Mouse (Mus musculus) lung, postnatal 4 days (tissue): ENCODE results near the gene Rtn4rl1.
A peak's percentile ranks its signal among the peaks of the same experiment; 100 is the strongest.

ENCODE experiments used
- DNase-seq, 2 experiments: peaks; one replicate each; pipeline ENCODE4 v3.0.0; 2021

The Rtn4rl1 gene

GRCm38 (mm10) chr11:75190371-75190724, 3.2 kb upstream of the Rtn4rl1 start:
- DNase-seq, result peak; percentile 89 to 90

GRCm38 (mm10) chr11:75190905-75191441, 2.6 kb upstream of the Rtn4rl1 start, which contains the start of gene Dph1:
Gene Dph1 (minus strand): TSS chr11:75191241.
- no peak for DNase-seq

DNA sequence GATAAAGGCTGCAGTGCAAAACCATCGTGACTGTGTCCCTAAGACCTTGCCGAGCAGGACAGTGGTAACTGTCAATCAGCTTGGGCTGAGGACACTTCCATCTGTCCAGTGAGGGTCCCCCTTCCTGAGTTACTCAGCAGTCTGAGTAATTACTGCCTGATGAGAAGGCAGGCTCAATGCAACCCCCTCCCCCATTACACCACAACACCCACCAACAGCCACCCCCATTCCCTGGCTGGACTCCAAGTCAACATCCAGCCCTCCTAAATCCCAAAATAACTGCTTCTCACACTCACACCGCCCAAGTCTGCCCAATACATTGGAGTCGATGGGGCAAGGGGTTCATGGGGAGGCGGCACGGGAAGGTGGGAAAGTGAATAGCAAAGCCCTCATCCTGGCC, 1.7 kb upstream of the Rtn4rl1 start:
- no peak for DNase-seq

- DNase-seq, result peak; percentile 86 to 89
Observed at GRCm38 (mm10) chr11:75192336-75193214, 1.0 kb upstream of the Rtn4rl1 start.

DNA sequence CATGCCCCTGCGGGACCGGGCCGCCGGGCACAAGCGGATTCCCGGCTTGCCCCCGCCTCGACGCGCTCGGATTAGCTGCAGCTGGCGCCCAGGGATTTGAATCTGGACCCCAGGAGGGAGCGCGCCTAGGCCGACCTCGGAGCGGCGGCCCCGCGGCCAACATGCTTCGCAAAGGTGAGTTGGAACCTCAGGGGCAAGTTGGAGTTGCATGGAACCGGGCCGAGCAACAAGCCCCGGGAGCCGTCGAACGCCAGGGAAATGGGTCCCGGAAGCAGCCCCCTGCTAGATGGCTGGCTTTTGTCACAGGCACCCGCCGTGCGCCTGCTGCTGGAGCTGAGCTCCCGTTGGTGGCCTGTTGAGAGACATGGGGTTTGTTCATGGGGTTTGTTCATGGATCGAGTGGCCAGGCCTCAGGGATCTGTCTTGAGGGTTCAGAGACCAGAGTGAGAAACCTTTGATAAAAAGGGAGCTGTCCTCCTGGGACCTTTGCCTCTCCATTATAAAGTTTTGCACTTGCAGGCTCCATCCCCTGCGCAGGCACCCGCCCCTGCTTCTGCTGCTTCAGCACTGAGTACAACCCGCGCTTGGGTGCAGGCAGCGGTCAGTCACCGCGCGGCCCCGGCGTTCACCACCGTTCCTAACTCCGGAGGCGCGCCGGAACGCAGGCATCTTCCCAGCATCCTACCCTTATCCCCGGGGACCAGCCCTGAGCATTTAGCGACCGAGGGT, 702 bp downstream of the Rtn4rl1 start:
- DNase-seq, result peak in 1 of 2 experiments; percentile 39

- DNase-seq, result peak; percentile 49 to 55
Observed at GRCm38 (mm10) chr11:75194850-75195461, 1.4 kb downstream of the Rtn4rl1 start.

DNA sequence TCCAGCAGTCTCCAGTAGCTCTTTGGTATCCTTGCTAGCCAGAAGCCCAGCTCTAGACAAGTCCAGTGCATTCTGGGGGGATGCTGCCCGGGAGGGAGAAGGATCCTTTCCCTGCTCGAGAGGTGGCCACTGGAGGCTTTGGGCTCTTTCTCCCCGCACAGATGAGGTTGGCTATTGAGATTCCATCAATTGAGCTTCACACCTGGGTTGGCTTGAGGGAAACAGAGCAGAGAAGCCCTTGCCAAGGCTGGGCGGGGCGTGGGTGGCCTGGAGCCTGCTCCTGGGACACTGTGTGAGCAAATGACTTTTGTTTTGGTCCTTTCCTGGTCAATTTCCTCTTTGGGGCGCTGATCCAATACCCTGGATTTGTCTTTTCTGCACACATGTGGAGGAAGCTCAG, 2.5 kb downstream of the Rtn4rl1 start:
- DNase-seq, result peak in 1 of 2 experiments; percentile 16

GRCm38 (mm10) chr11:75197956-75198355, 4.4 kb downstream of the Rtn4rl1 start:
- no peak for DNase-seq

DNA sequence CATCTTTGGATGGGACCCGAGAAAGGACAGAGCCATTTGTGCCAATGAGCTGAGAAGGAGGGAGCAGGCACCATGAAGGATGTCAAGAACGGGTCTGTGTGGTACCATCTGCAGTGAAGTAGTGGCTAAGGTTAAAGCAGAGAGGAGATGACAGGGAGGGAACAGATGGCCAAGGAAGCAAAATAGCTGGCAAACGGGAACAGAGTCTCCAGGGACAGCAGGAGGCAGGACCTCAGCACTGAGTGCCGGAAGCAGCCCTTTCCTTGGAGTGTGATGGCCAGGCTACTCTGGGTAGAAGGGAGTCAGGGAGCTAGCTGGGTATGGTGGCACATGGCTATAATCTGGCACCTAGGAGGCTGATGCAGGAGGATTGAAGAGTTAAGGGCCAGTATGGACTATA, 5.2 kb downstream of the Rtn4rl1 start:
- peak in 1 of 2 experiments; percentile 23 for DNase-seq

DNA sequence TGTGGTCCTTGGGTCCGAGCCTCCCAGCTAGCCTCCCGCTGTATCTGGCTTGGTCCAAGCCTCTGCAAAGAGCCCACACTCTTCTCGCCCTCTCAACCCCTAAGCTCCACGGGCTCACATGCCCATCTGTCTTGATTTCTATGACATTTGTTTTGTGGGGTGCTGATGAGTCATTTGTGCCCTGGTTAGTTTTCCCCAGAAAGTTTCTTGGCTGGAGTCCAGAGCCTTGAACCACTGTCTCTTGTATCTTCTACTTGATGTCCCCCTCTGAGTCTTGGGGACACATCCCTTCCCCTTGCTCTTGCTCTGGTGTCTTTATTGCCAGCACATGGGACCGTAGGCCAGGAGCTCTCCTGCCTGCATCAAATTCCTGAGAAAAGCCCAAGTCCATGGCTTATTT, 6.4 kb downstream of the Rtn4rl1 start:
- no peak for DNase-seq

DNA sequence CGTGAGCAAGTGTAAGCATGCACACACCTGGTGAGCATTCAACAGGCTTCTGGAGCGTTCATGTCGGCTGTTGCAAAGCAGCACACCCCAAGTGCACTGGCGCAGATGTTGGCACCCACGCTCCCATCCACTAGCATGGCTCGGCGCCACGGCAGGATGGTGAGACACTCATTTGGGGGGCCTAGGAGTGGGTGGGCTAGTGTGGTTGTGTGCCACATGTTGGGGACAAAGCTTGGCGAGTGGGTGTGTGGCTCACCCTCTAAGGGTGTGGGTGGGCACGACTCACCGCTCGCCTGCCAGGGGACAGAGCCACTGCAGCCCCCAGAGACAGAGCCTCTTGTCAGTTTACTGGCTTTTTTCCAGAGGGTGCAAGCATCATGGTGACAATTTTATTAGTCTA, 7.4 kb downstream of the Rtn4rl1 start:
- peak in 1 of 2 experiments; percentile 20 for DNase-seq

DNA sequence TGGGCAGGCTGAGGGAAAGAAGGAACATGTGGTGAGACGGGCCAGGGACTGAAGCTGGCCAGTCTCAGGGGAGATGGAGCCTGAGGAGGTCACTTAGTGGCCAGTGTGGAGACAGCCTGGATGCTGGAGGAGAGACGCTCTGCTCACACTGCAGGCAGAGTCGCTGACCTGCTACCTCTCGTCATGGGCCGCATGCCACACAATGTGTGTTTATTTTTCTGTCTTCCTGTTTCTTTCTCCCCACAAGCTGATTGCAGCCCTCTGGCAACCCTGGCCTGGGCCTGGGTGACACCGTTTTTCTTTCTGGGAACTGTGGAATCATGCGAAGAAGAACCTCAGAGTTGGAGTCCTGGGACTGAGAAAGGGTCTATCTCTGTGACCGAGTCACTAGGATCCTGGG, 8.1 kb downstream of the Rtn4rl1 start:
- peak in 1 of 2 experiments; percentile 28 for DNase-seq

DNA sequence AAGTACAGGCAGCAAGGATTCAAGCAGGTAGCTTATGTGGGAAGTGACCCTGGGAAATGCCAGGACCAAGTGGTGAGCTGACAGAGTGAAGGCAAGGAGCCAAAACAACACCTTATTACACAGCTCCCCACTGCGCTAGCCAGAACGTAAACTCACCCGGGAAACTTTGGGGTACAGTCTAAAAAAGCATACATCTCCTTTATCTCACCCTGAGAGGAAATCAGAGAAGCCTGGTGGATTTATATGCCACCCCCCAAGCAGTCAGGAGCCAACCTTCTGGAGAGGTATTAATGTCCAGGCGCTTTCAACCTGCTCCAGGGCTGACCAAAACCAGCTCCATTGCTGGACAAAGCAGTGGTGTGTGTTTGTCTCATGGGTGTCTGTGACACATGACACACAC, 10.3 kb downstream of the Rtn4rl1 start:
- DNase-seq, result no peak

GRCm38 (mm10) chr11:75204472-75204871, 10.9 kb downstream of the Rtn4rl1 start:
- peak in 1 of 2 experiments; percentile 17 for DNase-seq

DNA sequence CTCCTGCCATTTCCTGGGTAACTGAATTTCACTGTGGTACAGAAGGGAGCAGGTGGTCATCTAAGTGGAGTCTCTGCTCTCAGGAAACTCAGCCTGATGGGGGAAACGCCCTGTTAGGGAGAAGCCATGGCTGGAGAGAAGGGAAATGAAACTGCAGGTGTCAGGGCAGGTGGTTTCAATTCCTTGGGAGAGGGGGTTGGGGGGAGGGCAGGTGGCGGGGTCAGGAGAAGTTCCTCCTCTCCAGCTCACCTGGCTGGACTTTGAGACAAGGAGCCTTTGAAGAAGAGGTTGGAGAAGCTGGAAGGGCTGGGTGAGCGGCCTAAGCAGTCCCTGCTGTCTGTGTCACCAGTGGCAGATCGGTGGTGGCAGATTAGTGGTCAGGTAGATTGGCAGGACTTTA, 12.8 kb downstream of the Rtn4rl1 start:
- DNase-seq, result no peak

DNA sequence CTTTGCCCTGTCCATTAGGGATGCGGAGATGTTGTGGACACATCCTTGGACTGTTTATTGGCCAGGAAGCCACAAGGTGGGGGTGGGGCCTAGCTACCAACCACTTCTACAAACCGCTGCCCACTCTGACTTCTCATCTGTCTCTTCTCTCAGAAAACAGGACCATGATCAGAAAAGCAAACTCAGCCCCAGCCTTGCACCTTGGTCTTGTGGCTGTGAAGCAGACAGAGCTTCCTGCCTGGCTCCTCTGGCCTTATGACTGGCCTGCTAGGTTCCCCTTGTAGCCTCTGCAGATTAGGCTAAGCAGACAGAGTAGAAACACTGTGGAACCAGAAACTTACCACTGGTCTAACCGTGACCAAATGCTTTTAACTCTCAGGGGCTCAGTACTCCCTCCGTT, 15.8 kb downstream of the Rtn4rl1 start:
- DNase-seq, result no peak

DNA sequence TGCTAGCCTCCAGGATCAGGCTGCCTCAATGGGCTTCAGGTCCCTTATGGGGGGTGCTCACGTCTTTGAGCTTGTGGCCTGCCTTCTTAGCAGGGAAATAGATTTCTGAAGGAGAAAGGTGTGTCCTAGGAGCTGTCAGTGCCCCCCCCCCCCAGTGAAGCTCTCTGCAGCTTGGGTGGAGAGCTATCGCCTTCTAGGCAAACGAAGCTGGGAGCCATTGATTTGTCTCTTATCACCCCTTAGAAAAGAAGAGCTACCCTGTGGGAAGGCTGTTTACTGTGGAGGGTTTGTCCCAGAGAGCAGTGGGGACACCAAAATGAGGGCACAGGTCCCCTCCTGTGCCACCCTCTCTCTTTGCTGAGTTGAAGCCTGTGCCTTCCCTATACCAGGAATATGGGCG, 16.5 kb downstream of the Rtn4rl1 start:
- DNase-seq, result no peak

- peak in 1 of 2 experiments; percentile 18 for DNase-seq
Observed at GRCm38 (mm10) chr11:75210755-75211154, 17.2 kb downstream of the Rtn4rl1 start.

- no peak for DNase-seq
Observed at GRCm38 (mm10) chr11:75212031-75212667, 18.6 kb downstream of the Rtn4rl1 start.

DNA sequence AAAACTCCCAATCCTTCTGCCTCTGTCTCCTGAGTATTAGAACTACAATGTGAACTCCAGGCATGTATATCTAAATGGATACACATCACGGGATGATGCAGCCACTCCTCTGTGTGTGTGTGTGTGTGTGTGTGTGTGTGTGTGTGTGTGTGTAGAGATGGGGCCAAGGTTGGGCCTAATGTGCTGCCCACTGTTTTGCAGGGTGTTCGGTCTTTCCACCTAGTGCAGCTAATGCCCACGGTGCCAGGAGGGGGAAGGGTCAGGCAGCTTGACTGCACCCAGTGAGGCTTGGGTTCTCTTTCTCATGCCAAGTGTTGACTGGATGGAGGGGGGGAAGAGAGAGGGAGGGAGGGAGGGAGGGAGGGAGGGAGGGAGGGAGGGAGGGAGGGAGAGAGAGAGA, 19.3 kb downstream of the Rtn4rl1 start:
- no peak for DNase-seq

DNA sequence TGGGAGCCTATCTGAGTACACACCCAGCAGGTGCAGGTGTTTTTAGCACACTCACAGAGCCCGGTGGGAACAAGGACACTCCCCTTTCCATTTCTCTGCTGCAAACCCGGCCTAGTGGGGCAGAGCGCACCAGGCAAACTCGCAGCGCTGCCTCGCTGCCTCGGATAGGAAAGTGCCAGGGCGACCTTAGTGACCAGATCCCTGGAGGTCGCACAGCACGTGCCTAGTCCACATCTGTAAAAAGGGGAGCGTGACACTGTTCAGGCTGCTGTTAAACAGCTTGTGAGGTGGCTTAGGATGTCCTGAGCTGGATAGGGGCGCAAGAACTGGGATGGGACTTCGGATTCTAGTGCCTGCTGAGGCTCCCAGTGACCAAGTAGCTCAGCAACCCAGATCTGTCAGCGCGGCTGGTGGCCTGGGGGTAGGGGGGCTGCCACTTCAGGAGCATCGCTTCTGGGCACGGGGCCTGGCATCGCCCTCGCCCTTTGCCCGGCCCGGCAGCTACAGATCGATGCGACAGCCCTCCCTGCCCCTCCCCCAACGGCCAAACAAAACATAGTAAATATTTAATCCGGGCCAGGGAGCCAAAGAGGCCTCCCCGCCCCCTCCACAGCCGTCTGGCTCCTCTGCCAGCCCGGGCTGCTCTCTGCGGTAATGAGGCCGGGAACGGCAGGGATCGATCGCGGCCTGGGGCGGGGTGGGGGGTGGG, 19.9 kb downstream of the Rtn4rl1 start:
- peak; percentile 70 to 76 for DNase-seq
